Mouse (Mus musculus) lung, postnatal 25 days (tissue): ENCODE results near the gene Gm2030.
"Not testable (repeated sequence)": the region's sequence is repeated elsewhere in the genome, so short reads cannot be mapped to it uniquely, and the experiment has no call there.

ENCODE experiments used
- DNase-seq: peaks from one replicate; pipeline ENCODE4 v3.0.0; 2022; ENCODE audit warnings: low spot score

The Gm2030 gene

GRCm38 (mm10) chrX:26309944-26310343 is at the start of gene Gm2030:
Gene Gm2030 (minus strand): TSS chrX:26310044.
- not testable (repeated sequence) for DNase-seq
